9 mouse cellular contexts compared by ENCODE assay signal in the genomic region with DNA sequence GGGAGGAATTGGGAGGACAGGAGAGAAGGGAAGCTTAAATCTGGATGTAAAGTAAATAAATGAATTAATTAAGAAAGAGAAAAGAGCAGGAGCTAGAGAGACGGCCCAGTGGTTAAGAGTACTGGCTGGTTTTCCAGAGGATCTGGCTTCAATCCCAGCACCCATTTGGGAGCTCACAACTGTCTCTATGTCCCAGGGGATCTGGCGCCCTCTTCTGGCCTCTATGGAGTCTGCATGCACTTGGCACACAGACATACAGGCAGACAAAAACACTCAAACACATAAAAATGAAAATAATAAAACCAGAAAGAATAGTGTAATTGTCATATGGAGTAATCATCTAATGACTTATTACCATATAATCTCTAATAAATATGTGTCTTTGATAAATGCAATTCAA. TPM values are rescaled to one million over a fixed set of nuclear protein-coding genes. Genes with fewer than 3 reads are reported as not detected.
DNase-seq lines count a peak whose midpoint lies in the region; ATAC-seq and TF ChIP-seq lines count a peak whose summit lies in the region.
"Had no signal": no experiment of that assay in that cellular context is flagged by ENCODE, and none has a peak within 500 bp of the region (broad histone marks: within the 10 kb centered on the region; RNA-seq: fewer than 3 reads in every experiment).

No protein-coding gene starts in this region.

- TF ChIP-seq POLR2A in bone marrow macrophage, adult 2 months (IDR thresholded peaks at IDR 0.05; ENCODE audit: borderline replicate concordance, low read depth, low read length), result no peak

- peak; percentile 53 to 56 for DNase-seq in cerebellum, postnatal 10 days
- DNase-seq in cerebellum, adult 9-10 months, result no peak
- peak; percentile 17 to 43 for DNase-seq in left cerebral cortex, postnatal 14 days (ENCODE audit: low spot score in 2 of 2)
- DNase-seq in left cerebral cortex, adult 11 months (ENCODE audit: low spot score), result no peak
- peak; percentile 2 for DNase-seq in naive thymus-derived CD4-positive, alpha-beta T cell, adult 2 months (ENCODE audit: low read depth)
- no peak for DNase-seq in yolk sac, embryonic 10.5 days (ENCODE audit: low spot score)

- H3K27me3 ChIP-seq in midbrain, embryonic 15.5 days (replicated peaks), result no peaks in the 10 kb centered on the region
- H3K27me3 ChIP-seq: midbrain, embryonic 12.5 days had no signal

- H3K4me1 ChIP-seq in bone marrow macrophage, adult 2 months (ENCODE audit: control insufficient read depth, insufficient read depth, low read length), result no peaks in the 10 kb centered on the region
- H3K4me1 ChIP-seq in midbrain, embryonic 15.5 days, result 0 out of 2 replicates have a peak, but pooled peaks cover 2% of the 10 kb centered on the region

- no peak overlapping the region for H3K27ac ChIP-seq in bone marrow macrophage, adult 2 months (ENCODE audit: insufficient read depth, low read depth, low read length)
- no peak overlapping the region for H3K27ac ChIP-seq in midbrain, embryonic 15.5 days
- H3K27ac ChIP-seq: midbrain, embryonic 12.5 days had no signal

- TF ChIP-seq CTCF in bone marrow macrophage, adult 2 months (IDR thresholded peaks at IDR 0.05; ENCODE audit: low read depth, low read length), result peak; percentile 59; the same call in 1 of the 2 replicates

- no peak overlapping the region for H3K4me2 ChIP-seq in midbrain, embryonic 15.5 days
- H3K4me2 ChIP-seq: midbrain, embryonic 12.5 days had no signal

- no peaks in the 10 kb centered on the region for H3K9me3 ChIP-seq in midbrain, embryonic 15.5 days
- H3K9me3 ChIP-seq: midbrain, embryonic 12.5 days had no signal

- no peak for ATAC-seq in midbrain, embryonic 15.5 days (replicated peaks)

- intact Hi-C loops in left cerebral cortex, postnatal 14 days (cut with DNase I), result no loop called here

- H3K9ac ChIP-seq in midbrain, embryonic 15.5 days, result no peak overlapping the region
- H3K9ac ChIP-seq: midbrain, embryonic 12.5 days had no signal

- no peaks in the 10 kb centered on the region for H3K36me3 ChIP-seq in midbrain, embryonic 15.5 days (replicated peaks)
- H3K36me3 ChIP-seq: midbrain, embryonic 12.5 days had no signal

- WGBS in midbrain, embryonic 15.5 days, result 49% methylated on average over 2 of the region's 2 CpGs

- H3K4me3 ChIP-seq in bone marrow macrophage, adult 2 months (ENCODE audit: insufficient read depth, low read length), result no peak overlapping the region
- H3K4me3 ChIP-seq in midbrain, embryonic 15.5 days, result no peak overlapping the region
- H3K4me3 ChIP-seq: midbrain, embryonic 12.5 days had no signal

RNA-seq across cellular contexts. Expression of a gene that starts 12.0 kb away (rescaled TPM):
- total RNA-seq in left cerebral cortex, postnatal 14 days (2021), result 10 to 100 TPM; 11.7 to 12.7 TPM
- 1.6 and 3.0 TPM in 2 replicates for polyA plus RNA-seq in bone marrow macrophage, adult 2 months (2012; ENCODE audit: insufficient read depth, insufficient read length, missing spikeins)
- 40.8 and 46.3 TPM in 2 replicates for polyA plus RNA-seq in midbrain, embryonic 15.5 days (2015; fragmentation: Nextera tagmentation; extraction: Ambion mirVana)

RNA-seq across cellular contexts. Expression of a gene that starts 38.2 kb away (rescaled TPM):
- total RNA-seq in left cerebral cortex, postnatal 14 days (2021), result 1 to 10 TPM; 1.5 to 1.6 TPM
- polyA plus RNA-seq in bone marrow macrophage, adult 2 months (2012; ENCODE audit: insufficient read depth, insufficient read length, missing spikeins), result not detected in 2 replicates
- polyA plus RNA-seq in midbrain, embryonic 15.5 days (2015; fragmentation: Nextera tagmentation; extraction: Ambion mirVana), result 0.27 and 0.31 TPM in 2 replicates

Comparison
In these comparisons a context has a peak if more than half of its experiments do, and no peak if none do; other contexts are left out.
1. DNase-seq: peak in cerebellum, postnatal 10 days (2 of 2), left cerebral cortex, postnatal 14 days (2 of 2) and naive thymus-derived CD4-positive, alpha-beta T cell, adult 2 months (single experiment); none in cerebellum, adult 9-10 months (single experiment), left cerebral cortex, adult 11 months (single experiment) and yolk sac, embryonic 10.5 days (single experiment).
2. RNA of a gene that starts 12.0 kb away (polyA plus RNA-seq): 40.8 to 46.3 TPM in midbrain, embryonic 15.5 days; 1.6 to 3.0 TPM in bone marrow macrophage, adult 2 months; every median in the first group is over 10 times any median in the second.